Mouse (Mus musculus) forebrain, postnatal 0 days (tissue): ENCODE measurements around the gene Fos. TPM values are rescaled to one million over a fixed set of nuclear protein-coding genes. Genes with fewer than 3 reads are reported as not detected.
A peak's percentile ranks its signal among the peaks of the same experiment; 100 is the strongest.

Experiments
- ATAC-seq: fragments of 200-750 bp; cut with Nextera tagmentation; 2 replicates; pipeline ENCODE4 v1.8.0; 2017; ENCODE audit warnings: mild to moderate bottlenecking, moderate library complexity
- DNase-seq: peaks from one replicate; pipeline ENCODE4 v3.0.0-alpha.2; 2015
- H3K27ac ChIP-seq: fragments of 300-500 bp; sonication (generic); 2 replicates; pipeline ENCODE4 v1.5.1; 2014; ENCODE audit warnings: low read depth, mild to moderate bottlenecking, antibody characterized with exemption, low read length, moderate library complexity, mixed read lengths
- H3K27me3 ChIP-seq: fragments of 300-500 bp; sonication (generic); 2 replicates; pipeline ENCODE4 v1.6.1; 2014; ENCODE audit warnings: mild to moderate bottlenecking, low read length, mixed read lengths; ENCODE audit not compliant: insufficient read depth
- H3K36me3 ChIP-seq: fragments of 300-500 bp; sonication (generic); 2 replicates; pipeline ENCODE4 v1.6.1; 2014; ENCODE audit warnings: mild to moderate bottlenecking, moderate library complexity; ENCODE audit not compliant: insufficient read depth
- H3K4me1 ChIP-seq: fragments of 300-500 bp; sonication (generic); 2 replicates; pipeline ENCODE4 v1.6.1; 2014; ENCODE audit warnings: antibody characterized with exemption; ENCODE audit not compliant: insufficient read depth
- H3K4me2 ChIP-seq: fragments of 300-500 bp; sonication (generic); 2 replicates; pipeline ENCODE4 v1.6.1; 2014; ENCODE audit warnings: low read depth, mild to moderate bottlenecking, moderate library complexity
- H3K4me3 ChIP-seq: fragments of 300-500 bp; sonication (generic); 2 replicates; pipeline ENCODE4 v1.5.1; 2014; ENCODE audit warnings: low read depth, low read length, mixed read lengths
- H3K9ac ChIP-seq: fragments of 300-500 bp; sonication (generic); 2 replicates; pipeline ENCODE4 v1.6.1; 2014; ENCODE audit warnings: mild to moderate bottlenecking
- H3K9me3 ChIP-seq: fragments of 300-500 bp; sonication (generic); 2 replicates; pipeline ENCODE4 v1.6.1; 2016; ENCODE audit warnings: low read length
- CTCF ChIP-seq: sonication (generic); IDR thresholded peaks from 2 replicates; pipeline ENCODE4 v1.5.1; 2016; ENCODE audit warnings: antibody characterized with exemption, control low read depth, low read depth
- WGBS: fragments of 180-500 bp; shearing (Covaris S2); extraction: QIAGEN DNeasy Blood & Tissue Kit; methylation state at CpG from one replicate; pipeline ENCODE4 v1.1.7; 2014; 5-methylcytosine and 5-hydroxymethylcytosine counted together
- polyA plus RNA-seq: library from polyadenylated mRNA; unstranded; fragments of >200 nt; fragmentation: Nextera tagmentation; extraction: Ambion mirVana; gene quantifications from 2 replicates; pipeline ENCODE4 v1.2.1, GENCODE M21; 2015
- total RNA-seq: library from RNA; depleted of rRNA; stranded (reverse); fragments of >200 nt; gene quantifications from 2 replicates; pipeline ENCODE4 v1.2.3, GENCODE M21; 2014

The Fos gene
- total and polyA plus RNA-seq, 2 experiments from 2014 or later = 9.3 to 18.0 TPM

DNA sequence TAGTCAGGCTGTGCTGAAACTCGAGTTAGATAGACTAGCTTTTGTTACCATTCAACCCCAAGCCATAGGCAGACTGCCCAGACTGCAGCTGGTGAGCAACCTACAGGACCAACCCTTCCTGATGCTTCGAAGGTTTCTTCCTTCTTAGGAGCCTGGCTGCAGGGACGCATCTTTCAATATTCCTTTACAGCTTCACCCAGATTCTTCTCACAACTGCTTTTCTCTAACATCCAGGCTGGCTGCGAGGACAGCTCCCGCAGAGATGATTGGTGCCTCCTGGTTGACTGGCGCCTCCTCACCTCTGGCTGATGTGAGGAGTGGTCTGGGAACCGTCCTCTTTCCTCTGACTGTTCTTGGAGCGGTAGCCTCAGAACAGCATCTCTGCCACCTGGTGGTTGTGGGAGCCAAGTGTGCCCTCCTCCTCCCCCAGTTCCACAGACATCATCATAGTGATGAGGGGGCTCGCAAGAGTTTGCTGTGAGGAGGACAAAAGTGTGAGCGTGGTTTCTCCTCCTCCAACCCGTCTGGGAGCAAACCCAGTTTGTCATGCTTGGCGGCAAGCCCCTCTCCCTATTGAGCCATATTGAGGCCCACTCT is 14.0 kb downstream of the Fos start:
- peak overlapping the region; percentile 11; the same call in 1 of the 2 replicates for H3K4me3 ChIP-seq
- DNase-seq (peak; percentile 80), ATAC-seq (peak; percentile 40; the same call in 1 of the 2 replicates)
- 1% methylated on average over 12 of the region's 12 CpGs for WGBS
- no peaks in the 10 kb centered on the region; the same call in 1 of the 2 replicates for H3K4me1 ChIP-seq
- TF ChIP-seq CTCF = peak; percentile 93
- H3K27me3 ChIP-seq = peaks cover 6% of the 10 kb centered on the region; the same call in 1 of the 2 replicates
- peak overlapping the region; percentile 70 for H3K4me2 ChIP-seq
- no peak overlapping the region for H3K27ac ChIP-seq
- H3K9me3 ChIP-seq = no peaks in the 10 kb centered on the region
- no peaks in the 10 kb centered on the region for H3K36me3 ChIP-seq
- 0 out of 2 replicates have a peak overlapping the region, but pooled peaks have one; percentile 18 for H3K9ac ChIP-seq

DNA sequence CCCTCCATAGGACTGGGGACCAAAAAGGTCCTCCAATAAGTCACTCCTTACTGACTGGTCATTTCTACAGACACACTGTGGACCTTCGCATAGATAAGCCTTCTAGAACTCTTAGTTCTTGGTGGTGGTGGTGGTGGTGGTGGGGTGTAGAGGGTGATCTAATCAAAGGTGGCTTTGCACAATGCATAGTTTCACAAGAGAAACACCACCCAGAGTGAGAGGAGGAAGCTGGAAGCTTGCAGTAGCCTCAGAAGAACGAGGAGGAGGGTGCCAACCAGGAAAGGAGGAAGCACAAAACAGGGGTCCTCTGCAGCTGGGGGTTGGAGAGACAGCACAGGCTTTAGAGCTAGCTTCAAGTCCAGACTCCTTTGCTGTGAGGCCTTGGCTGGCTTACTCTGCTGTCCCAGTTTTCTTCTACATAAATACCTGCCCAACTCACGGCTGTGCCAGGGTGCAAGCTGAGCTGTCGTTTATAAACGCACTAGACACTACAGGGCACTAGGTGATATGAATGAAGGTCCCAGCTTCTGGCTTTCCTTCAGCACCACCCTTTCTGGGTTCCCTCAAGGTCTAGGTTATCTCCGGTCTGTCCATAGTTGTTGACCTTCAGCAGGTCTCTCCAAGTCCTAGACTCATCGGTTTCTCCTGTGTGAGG is 15.7 kb downstream of the Fos start:
- Histone ChIP-seq H3K36me3 (no peaks in the 10 kb centered on the region), H3K4me1 (no peaks in the 10 kb centered on the region; the same call in 1 of the 2 replicates), H3K4me2 (no peak overlapping the region), H3K9me3 (no peaks in the 10 kb centered on the region), H3K27me3 (peaks cover 6% of the 10 kb centered on the region; the same call in 1 of the 2 replicates), H3K4me3 (no peak overlapping the region), H3K27ac (no peak overlapping the region), H3K9ac (no peak overlapping the region)
- TF ChIP-seq CTCF = no peak
- WGBS = 81% methylated on average over 7 of the region's 7 CpGs
- ATAC-seq = no peak
- no peak for DNase-seq

DNA sequence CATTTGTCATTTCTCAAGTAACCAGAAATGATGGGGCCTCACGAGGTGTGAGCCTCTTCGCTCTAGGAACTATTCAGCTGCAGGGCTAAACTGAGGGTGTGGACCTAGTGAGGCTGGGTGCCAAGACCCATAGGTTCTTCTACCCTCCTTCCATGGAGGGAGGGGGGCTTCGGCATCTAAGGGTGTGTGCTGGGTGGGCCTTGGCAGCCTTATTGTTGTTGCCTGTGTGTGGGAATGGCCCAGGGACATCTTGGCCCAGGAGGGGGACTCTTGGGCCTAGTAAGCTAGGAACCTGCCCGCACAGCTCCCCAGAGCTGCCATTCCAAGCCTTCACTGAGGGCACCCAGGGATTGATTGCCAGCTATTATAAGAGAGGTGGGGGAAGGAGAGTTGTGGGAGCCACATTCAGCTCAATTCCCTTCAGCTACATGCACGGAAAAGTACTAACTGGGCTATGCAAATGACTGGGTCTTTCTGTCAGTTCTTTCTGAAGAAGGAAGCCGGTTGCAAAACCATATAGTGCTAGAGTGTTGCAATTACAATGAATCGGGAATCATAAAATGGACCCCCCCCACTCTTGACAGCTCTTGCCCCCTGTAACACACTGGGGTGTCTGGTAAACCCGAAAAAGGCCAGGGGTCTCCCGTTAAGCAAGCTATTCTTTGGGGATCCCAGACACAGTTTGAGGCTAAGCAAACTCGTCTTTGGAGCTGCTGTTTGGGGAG is 16.6 kb downstream of the Fos start:
- no peaks in the 10 kb centered on the region for H3K9me3 ChIP-seq
- TF ChIP-seq CTCF = no peak
- no peaks in the 10 kb centered on the region; the same call in 1 of the 2 replicates for H3K4me1 ChIP-seq
- ATAC-seq (no peak), DNase-seq (no peak)
- no peak overlapping the region for H3K9ac ChIP-seq
- no peak overlapping the region for H3K4me3 ChIP-seq
- 69% methylated on average over 10 of the region's 10 CpGs for WGBS
- no peaks in the 10 kb centered on the region for H3K36me3 ChIP-seq
- H3K4me2 ChIP-seq = no peak overlapping the region
- H3K27ac ChIP-seq = no peak overlapping the region
- H3K27me3 ChIP-seq = peaks cover 6% of the 10 kb centered on the region; the same call in 1 of the 2 replicates

- H3K9me3 ChIP-seq = no peaks in the 10 kb centered on the region
- H3K4me1 ChIP-seq = no peaks in the 10 kb centered on the region; the same call in 1 of the 2 replicates
- H3K4me3 ChIP-seq = no peak overlapping the region
- 91% methylated on average over 1 of the region's 1 CpGs for WGBS
- no peak for DNase-seq
- no peaks in the 10 kb centered on the region for H3K36me3 ChIP-seq
- ATAC-seq = no peak
- no peak overlapping the region for H3K4me2 ChIP-seq
- no peak overlapping the region for H3K9ac ChIP-seq
- TF ChIP-seq CTCF = no peak
- peaks cover 6% of the 10 kb centered on the region; the same call in 1 of the 2 replicates for H3K27me3 ChIP-seq
- no peak overlapping the region for H3K27ac ChIP-seq
These were observed 17.3 kb downstream of the Fos start for GRCm38 (mm10) chr12:85490991-85491390.

DNA sequence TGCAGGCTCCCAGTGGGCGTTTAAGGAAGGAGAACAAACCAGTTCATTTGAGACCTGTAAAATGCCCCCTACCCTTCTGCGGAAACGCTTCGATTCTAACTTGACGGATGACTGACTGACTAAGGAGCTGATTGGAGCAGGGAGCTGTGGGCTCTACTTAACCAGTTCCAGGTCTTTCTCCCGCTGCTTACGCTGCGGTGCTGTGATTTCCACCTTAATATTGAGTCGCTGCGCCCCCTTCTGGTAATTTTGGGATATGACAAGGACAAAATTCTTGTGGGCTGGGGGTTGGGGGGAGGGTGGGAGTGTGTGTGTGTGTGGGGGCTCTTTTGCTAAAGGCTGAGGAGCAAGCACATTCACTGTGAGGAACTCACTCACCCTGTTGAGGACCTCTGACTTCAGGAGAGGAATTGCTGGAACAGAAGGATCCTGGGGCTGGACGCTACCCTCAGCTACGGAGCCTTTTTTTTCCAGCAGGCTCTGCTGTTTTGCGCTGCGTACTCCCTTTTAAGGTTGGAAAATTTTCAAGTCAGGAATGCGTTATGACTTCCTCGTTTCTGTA is 18.5 kb downstream of the Fos start:
- WGBS = 27% methylated on average over 16 of the region's 16 CpGs
- H3K9ac ChIP-seq = no peak overlapping the region
- no peak overlapping the region for H3K4me3 ChIP-seq
- H3K27me3 ChIP-seq = peaks cover 5% of the 10 kb centered on the region; the same call in 1 of the 2 replicates
- H3K4me1 ChIP-seq = no peaks in the 10 kb centered on the region; the same call in 1 of the 2 replicates
- no peaks in the 10 kb centered on the region for H3K9me3 ChIP-seq
- no peak overlapping the region for H3K27ac ChIP-seq
- ATAC-seq (peak; percentile 90), DNase-seq (peak; percentile 89)
- peak; percentile 88 for TF ChIP-seq CTCF
- H3K36me3 ChIP-seq = no peaks in the 10 kb centered on the region
- H3K4me2 ChIP-seq = peak overlapping the region; percentile 38

DNA sequence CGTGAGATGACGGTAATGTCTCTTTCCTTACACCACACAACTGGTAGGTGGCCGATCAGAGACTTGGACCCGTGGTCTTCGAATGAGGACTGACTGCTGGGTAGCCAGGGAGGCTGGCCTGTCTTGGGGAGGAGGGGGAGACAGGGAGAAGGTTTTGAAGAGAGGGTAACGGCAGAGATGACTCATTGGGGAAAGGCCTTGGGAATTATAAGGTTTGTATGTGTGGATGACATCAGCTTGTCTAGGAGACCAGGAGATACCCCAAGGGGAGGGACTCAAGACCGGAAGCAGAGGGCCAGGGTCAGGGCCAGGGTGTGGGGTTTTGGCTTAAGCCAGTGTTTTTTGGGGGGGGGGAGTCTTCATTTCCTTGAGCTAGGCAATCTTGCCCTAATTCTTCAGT is 22.6 kb downstream of the Fos start:
- Histone ChIP-seq H3K27me3 (no peaks in the 10 kb centered on the region), H3K27ac (no peak overlapping the region), H3K9me3 (no peaks in the 10 kb centered on the region), H3K36me3 (no peaks in the 10 kb centered on the region), H3K4me1 (no peaks in the 10 kb centered on the region), H3K4me3 (no peak overlapping the region), H3K9ac (no peak overlapping the region), H3K4me2 (no peak overlapping the region)
- no peak for DNase-seq
- no peak for ATAC-seq
- no peak for TF ChIP-seq CTCF
- 79% methylated on average over 7 of the region's 7 CpGs for WGBS
